Mouse (Mus musculus): ENCODE results near the gene Scarb1. TPM values are rescaled to one million over a fixed set of nuclear protein-coding genes. Genes with fewer than 3 reads are reported as not detected.

The Scarb1 gene
- polyA plus RNA-seq, 1 experiment = 18.6 TPM

DNA sequence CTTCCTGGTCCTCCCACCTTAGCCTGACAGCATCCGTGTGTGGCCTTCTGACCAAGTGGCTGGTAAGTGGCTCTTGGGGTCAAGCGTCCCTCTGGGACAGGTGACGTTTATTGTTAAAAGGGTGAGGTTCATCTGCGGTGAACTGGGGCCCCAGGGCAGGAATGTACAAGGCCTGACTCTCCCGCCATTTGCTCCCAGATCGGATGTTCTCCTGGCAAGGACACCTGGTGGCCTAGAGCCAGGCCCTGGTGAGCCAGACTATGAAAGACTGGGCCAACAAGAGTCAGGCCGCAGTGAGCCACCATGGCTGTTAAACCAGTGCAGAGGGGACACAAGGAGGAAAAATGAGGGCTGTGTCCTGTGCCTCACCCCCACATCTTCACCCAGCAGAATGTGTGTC, 98.8 kb downstream of the Scarb1 start:
- H3K27ac ChIP-seq (replicated peaks; ENCODE audit: low read depth, low read length) = no peak overlapping the region; the same call in 1 of the 2 replicates
- H3K4me1 ChIP-seq (ENCODE audit: control insufficient read depth, insufficient read depth, insufficient read length, low read length) = no peaks in the 10 kb centered on the region; the same call in 1 of the 2 replicates
- no peak overlapping the region for H3K4me3 ChIP-seq (ENCODE audit: insufficient read depth, low read depth, low read length)

GRCm38 (mm10) chr5:125241627-125242026, 99.3 kb downstream of the Scarb1 start:
- Histone ChIP-seq H3K27ac (replicated peaks; ENCODE audit: low read depth, low read length) (no peak overlapping the region; the same call in 1 of the 2 replicates), H3K4me3 (ENCODE audit: insufficient read depth, low read depth, low read length) (no peak overlapping the region), H3K4me1 (ENCODE audit: control insufficient read depth, insufficient read depth, insufficient read length, low read length) (no peaks in the 10 kb centered on the region; the same call in 1 of the 2 replicates)

DNA sequence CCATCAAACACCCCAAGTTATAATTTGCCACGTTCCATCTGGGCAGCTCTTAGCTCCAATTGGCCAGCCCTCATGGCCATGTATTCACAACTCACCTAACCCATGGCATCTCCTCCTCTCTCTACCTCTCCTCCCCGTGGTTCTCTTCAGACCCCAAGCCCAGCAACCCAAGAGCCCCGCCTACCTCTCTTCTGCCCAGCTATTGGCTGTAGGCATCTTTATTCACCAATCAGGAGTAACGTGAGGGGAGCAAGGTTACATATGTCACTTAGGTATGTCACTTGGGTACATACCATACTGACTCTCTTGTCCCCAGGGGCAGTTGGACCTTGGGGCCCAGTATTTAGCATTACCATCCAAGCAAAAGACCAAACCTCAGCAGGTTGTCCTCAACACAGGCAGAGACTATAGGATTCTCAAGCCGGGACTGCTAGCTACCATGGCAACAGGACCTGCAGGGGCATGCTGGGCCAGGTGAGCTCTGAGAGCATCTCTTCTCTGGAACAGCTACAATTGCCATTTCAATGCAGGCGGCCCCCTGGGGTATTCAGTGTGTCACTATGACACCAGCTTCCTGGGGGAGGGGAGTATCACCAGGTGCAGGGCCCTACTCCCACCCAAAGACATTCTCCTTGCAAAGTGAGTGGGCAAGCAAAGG, 100.6 kb downstream of the Scarb1 start:
- Histone ChIP-seq H3K4me1 (ENCODE audit: control insufficient read depth, insufficient read depth, insufficient read length, low read length) (no peaks in the 10 kb centered on the region; the same call in 1 of the 2 replicates), H3K27ac (replicated peaks; ENCODE audit: low read depth, low read length) (no peak overlapping the region), H3K4me3 (ENCODE audit: insufficient read depth, low read depth, low read length) (no peak overlapping the region)

DNA sequence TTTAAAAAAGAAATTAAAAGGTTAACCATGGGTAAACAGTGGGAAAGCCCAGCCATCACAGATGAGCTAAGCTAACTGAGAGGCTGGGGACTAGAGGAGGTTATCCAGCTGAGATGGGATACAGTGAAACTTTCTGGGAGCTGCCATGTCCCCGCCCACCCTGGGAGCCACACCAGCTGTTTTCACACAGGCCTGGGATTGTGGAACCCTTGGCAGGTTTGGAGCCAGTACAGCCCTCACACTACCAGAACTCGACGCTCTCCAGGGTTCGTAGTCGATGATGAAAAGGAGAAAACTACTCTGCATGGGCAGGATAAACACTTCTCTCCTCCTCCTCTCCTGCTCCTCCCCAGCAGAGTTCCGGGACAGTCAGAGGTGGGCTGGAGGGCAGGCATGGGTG, 105.0 kb downstream of the Scarb1 start:
- Histone ChIP-seq H3K4me1 (ENCODE audit: control insufficient read depth, insufficient read depth, insufficient read length, low read length) (no peaks in the 10 kb centered on the region), H3K4me3 (ENCODE audit: insufficient read depth, low read depth, low read length) (no peak overlapping the region), H3K27ac (replicated peaks; ENCODE audit: low read depth, low read length) (no peak overlapping the region)

DNA sequence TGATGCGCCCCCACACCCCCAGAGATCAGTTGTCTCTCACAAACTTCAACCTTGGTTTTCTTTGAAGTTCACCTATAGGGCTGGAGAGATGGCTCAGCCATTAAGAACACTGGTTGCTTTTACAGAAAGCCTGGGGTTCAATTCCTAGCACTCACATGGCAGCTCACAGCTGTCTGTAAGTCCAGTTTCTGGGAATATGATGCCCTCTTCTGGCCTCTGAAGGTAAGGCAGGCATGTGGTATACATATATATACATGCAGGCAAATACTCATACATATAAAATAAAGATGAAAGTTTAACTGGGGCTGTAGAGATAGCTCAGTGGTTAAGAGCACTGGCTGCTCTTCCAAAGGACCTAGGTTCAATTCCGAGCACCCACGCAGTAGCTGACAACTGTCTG, 105.5 kb downstream of the Scarb1 start:
- Histone ChIP-seq H3K27ac (replicated peaks; ENCODE audit: low read depth, low read length) (no peak overlapping the region), H3K4me1 (ENCODE audit: control insufficient read depth, insufficient read depth, insufficient read length, low read length) (no peaks in the 10 kb centered on the region), H3K4me3 (ENCODE audit: insufficient read depth, low read depth, low read length) (no peak overlapping the region)

GRCm38 (mm10) chr5:125234399-125234798, 106.5 kb downstream of the Scarb1 start:
- Histone ChIP-seq H3K27ac (replicated peaks; ENCODE audit: low read depth, low read length) (no peak overlapping the region), H3K4me1 (ENCODE audit: control insufficient read depth, insufficient read depth, insufficient read length, low read length) (no peaks in the 10 kb centered on the region), H3K4me3 (ENCODE audit: insufficient read depth, low read depth, low read length) (no peak overlapping the region)

GRCm38 (mm10) chr5:125233478-125233877, 107.4 kb downstream of the Scarb1 start:
- no peak overlapping the region for H3K27ac ChIP-seq (replicated peaks; ENCODE audit: low read depth, low read length)
- H3K4me3 ChIP-seq (ENCODE audit: insufficient read depth, low read depth, low read length) = no peak overlapping the region
- no peaks in the 10 kb centered on the region for H3K4me1 ChIP-seq (ENCODE audit: control insufficient read depth, insufficient read depth, insufficient read length, low read length)

DNA sequence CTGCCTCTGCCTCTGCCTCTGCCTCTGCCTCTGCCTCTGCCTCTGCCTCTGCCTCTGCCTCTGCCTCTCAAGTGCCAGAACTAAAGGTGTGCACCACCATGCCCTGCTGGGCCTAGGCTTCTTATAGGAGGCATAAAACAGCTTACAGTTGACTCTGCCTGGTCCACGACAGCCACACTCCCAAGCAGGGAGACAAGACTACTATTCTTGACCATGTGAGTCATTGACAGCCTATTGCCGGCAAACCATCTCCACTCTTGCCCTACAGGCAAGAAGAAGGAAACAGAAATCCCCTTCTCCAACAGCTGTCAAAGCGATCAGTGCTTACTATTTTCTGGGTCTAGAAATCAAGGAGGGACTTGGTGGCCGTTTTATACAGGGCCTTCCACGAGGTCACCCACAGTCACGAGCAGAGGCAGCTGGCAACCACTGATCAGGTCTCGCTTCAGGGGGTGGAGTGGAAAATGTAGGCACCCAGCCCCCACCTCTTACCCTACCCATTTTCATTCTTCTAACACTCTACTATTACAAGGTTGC, 108.4 kb downstream of the Scarb1 start:
- no peaks in the 10 kb centered on the region for H3K4me1 ChIP-seq (ENCODE audit: control insufficient read depth, insufficient read depth, insufficient read length, low read length)
- H3K4me3 ChIP-seq (ENCODE audit: insufficient read depth, low read depth, low read length) = no peak overlapping the region

GRCm38 (mm10) chr5:125230463-125230862, 110.4 kb downstream of the Scarb1 start:
- Histone ChIP-seq H3K27ac (replicated peaks; ENCODE audit: low read depth, low read length) (no peak overlapping the region), H3K4me3 (ENCODE audit: insufficient read depth, low read depth, low read length) (no peak overlapping the region), H3K4me1 (ENCODE audit: control insufficient read depth, insufficient read depth, insufficient read length, low read length) (0 out of 2 replicates have a peak, but pooled peaks cover 3% of the 10 kb centered on the region)

More for the DNA sequence above, 108.4 kb downstream of the Scarb1 start:
- H3K27ac ChIP-seq (replicated peaks; ENCODE audit: low read depth, low read length) = no peak overlapping the region

- H3K27ac ChIP-seq (replicated peaks; ENCODE audit: low read depth, low read length) = no peak overlapping the region
Measured at GRCm38 (mm10) chr5:125229097-125229496, 111.8 kb downstream of the Scarb1 start.

GRCm38 (mm10) chr5:125227699-125228098, 113.2 kb downstream of the Scarb1 start:
- Histone ChIP-seq H3K27ac (replicated peaks; ENCODE audit: low read depth, low read length) (no peak overlapping the region), H3K4me3 (ENCODE audit: insufficient read depth, low read depth, low read length) (no peak overlapping the region), H3K4me1 (ENCODE audit: control insufficient read depth, insufficient read depth, insufficient read length, low read length) (0 out of 2 replicates have a peak, but pooled peaks cover 3% of the 10 kb centered on the region)

More at GRCm38 (mm10) chr5:125229097-125229496, 111.8 kb downstream of the Scarb1 start:
- Histone ChIP-seq H3K4me1 (ENCODE audit: control insufficient read depth, insufficient read depth, insufficient read length, low read length) (0 out of 2 replicates have a peak, but pooled peaks cover 3% of the 10 kb centered on the region), H3K4me3 (ENCODE audit: insufficient read depth, low read depth, low read length) (no peak overlapping the region)

Other genes with a start within 250 kb of the Scarb1 start
- 19.5 and 26.5 TPM in 2 replicates for gene Ncor2, start 161.9 kb downstream of the Scarb1 start, polyA plus RNA-seq (2012; ENCODE audit: insufficient read depth, insufficient read length, missing spikeins)
- not detected in 2 replicates for gene Gm10382, start 48.2 kb upstream of the Scarb1 start, polyA plus RNA-seq (2012; ENCODE audit: insufficient read depth, insufficient read length, missing spikeins)
- 692 and 1,079 TPM in 2 replicates for gene Ubc, start 49.1 kb upstream of the Scarb1 start, polyA plus RNA-seq (2012; ENCODE audit: insufficient read depth, insufficient read length, missing spikeins)
- gene Dhx37, start 93.0 kb upstream of the Scarb1 start, polyA plus RNA-seq (2012; ENCODE audit: insufficient read depth, insufficient read length, missing spikeins) = 5.0 and 16.9 TPM in 2 replicates
- gene Bri3bp, start 100.5 kb upstream of the Scarb1 start, polyA plus RNA-seq (2012; ENCODE audit: insufficient read depth, insufficient read length, missing spikeins) = 15.4 and 19.5 TPM in 2 replicates
- gene Aacs, start 134.7 kb upstream of the Scarb1 start, polyA plus RNA-seq (2012; ENCODE audit: insufficient read depth, insufficient read length, missing spikeins) = 151 and 265 TPM in 2 replicates
- 0.36 TPM in 1 of 2 replicates, not detected in the other for gene Tmem132b, start 190.7 kb upstream of the Scarb1 start, polyA plus RNA-seq (2012; ENCODE audit: insufficient read depth, insufficient read length, missing spikeins)

Data from brown adipose tissue, adult 24 weeks (tissue).